Mouse (Mus musculus): ENCODE measurements around the gene Samd4b. TPM values are rescaled to one million over a fixed set of nuclear protein-coding genes. Genes with fewer than 3 reads are reported as not detected.
A peak's percentile ranks its signal among the peaks of the same experiment; 100 is the strongest.

The Samd4b gene
- total RNA-seq, 2 experiments from 2014 or later: 74.1 to 77.1 TPM

GRCm38 (mm10) chr7:28591862-28592261 is 6.1 kb downstream of the Samd4b start:
- no peak for DNase-seq (ENCODE audit: low spot score in 2 of 2)

GRCm38 (mm10) chr7:28587644-28588043 is 10.3 kb downstream of the Samd4b start:
- no peak for DNase-seq (ENCODE audit: low spot score in 2 of 2)

- DNase-seq (ENCODE audit: low spot score in 2 of 2): no peak
These were observed 11.1 kb downstream of the Samd4b start for GRCm38 (mm10) chr7:28586663-28587411.

GRCm38 (mm10) chr7:28585001-28585400 is 12.9 kb downstream of the Samd4b start:
- no peak for DNase-seq (ENCODE audit: low spot score in 2 of 2)

GRCm38 (mm10) chr7:28584468-28584867 is 13.5 kb downstream of the Samd4b start:
- DNase-seq (ENCODE audit: low spot score in 2 of 2): no peak

- DNase-seq (ENCODE audit: low spot score in 2 of 2): peak in 1 of 2 experiments; percentile 59
These were observed 14.2 kb downstream of the Samd4b start for GRCm38 (mm10) chr7:28583570-28584344.

- DNase-seq (ENCODE audit: low spot score in 2 of 2): peak; percentile 37 to 74
These were observed 15.1 kb downstream of the Samd4b start for GRCm38 (mm10) chr7:28582841-28583240.

- no peak for DNase-seq (ENCODE audit: low spot score in 2 of 2)
These were observed 16.2 kb downstream of the Samd4b start for GRCm38 (mm10) chr7:28581721-28582120.

- no peak for DNase-seq (ENCODE audit: low spot score in 2 of 2)
These were observed 18.1 kb downstream of the Samd4b start for GRCm38 (mm10) chr7:28579826-28580225.

- DNase-seq (ENCODE audit: low spot score in 2 of 2): no peak
These were observed 19.3 kb downstream of the Samd4b start for GRCm38 (mm10) chr7:28578543-28579053.

GRCm38 (mm10) chr7:28577826-28578542 is 20.0 kb downstream of the Samd4b start:
- DNase-seq (ENCODE audit: low spot score in 2 of 2): no peak

- peak; percentile 38 to 63 for DNase-seq (ENCODE audit: low spot score in 2 of 2)
These were observed 21.6 kb downstream of the Samd4b start for GRCm38 (mm10) chr7:28576271-28576914.

GRCm38 (mm10) chr7:28575597-28575996 is 22.3 kb downstream of the Samd4b start:
- peak; percentile 86 to 87 for DNase-seq (ENCODE audit: low spot score in 2 of 2)

- DNase-seq (ENCODE audit: low spot score in 2 of 2): no peak
These were observed 24.7 kb downstream of the Samd4b start for GRCm38 (mm10) chr7:28573236-28573635.

GRCm38 (mm10) chr7:28572689-28573088 is 25.3 kb downstream of the Samd4b start:
- DNase-seq (ENCODE audit: low spot score in 2 of 2): no peak

- no peak for DNase-seq (ENCODE audit: low spot score in 2 of 2)
These were observed 26.8 kb downstream of the Samd4b start for GRCm38 (mm10) chr7:28570982-28571682.

GRCm38 (mm10) chr7:28570291-28570981 is 27.5 kb downstream of the Samd4b start:
- no peak for DNase-seq (ENCODE audit: low spot score in 2 of 2)

GRCm38 (mm10) chr7:28568253-28568652 is 29.7 kb downstream of the Samd4b start:
- peak; percentile 49 to 86 for DNase-seq (ENCODE audit: low spot score in 2 of 2)

GRCm38 (mm10) chr7:28567539-28567938 is 30.4 kb downstream of the Samd4b start:
- no peak for DNase-seq (ENCODE audit: low spot score in 2 of 2)

GRCm38 (mm10) chr7:28565407-28565806 is 32.5 kb downstream of the Samd4b start:
- no peak for DNase-seq (ENCODE audit: low spot score in 2 of 2)

Measured in layer of hippocampus, adult 18-20 months (tissue).